Mouse (Mus musculus): ENCODE measurements around the gene Cbarp.

GRCm38 (mm10) chr10:80091527-80091926 lies 49.1 kb downstream of the Cbarp start:
- TF ChIP-seq CTCF (IDR thresholded peaks at IDR 0.05; ENCODE audit: low read depth), result no peak
- TF ChIP-seq EP300 (IDR thresholded peaks at IDR 0.05; ENCODE audit: low read depth), result no peak

All from liver, embryonic 14.5 days (tissue).